Mouse (Mus musculus): Measurements from ENCODE around the gene Schip1. TPM values are rescaled to one million over a fixed set of nuclear protein-coding genes. Genes with fewer than 3 reads are reported as not detected.

The Schip1 gene
- polyA plus RNA-seq, 1 experiment from 2014 or later: 188 TPM

DNA sequence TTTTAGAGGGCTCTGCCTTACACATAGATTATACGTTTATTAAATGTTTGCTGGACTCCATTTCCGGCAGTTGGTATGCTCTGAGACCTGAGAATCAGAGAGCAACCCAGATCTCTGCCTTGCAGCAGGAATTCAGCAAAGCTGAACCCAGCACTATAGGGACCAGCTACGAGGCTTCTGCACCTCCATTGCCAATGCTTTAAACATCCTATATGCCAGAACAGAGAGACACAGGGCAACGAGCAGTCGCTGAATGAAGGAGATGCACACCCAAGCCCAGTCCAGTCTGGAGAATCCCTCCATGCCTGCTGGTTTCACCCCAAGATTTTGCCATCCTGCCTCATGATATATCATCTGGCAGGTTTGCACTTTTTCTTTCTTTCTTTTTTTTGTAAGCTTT is 512.3 kb downstream of the Schip1 start:
- WGBS: 52% methylated on average over 5 of the region's 5 CpGs
- Histone ChIP-seq H3K4me3 (ENCODE audit: low read depth, low read length) (no peak overlapping the region), H3K36me3 (ENCODE audit: control insufficient read depth, insufficient read depth, low read length) (no peaks in the 10 kb centered on the region)

DNA sequence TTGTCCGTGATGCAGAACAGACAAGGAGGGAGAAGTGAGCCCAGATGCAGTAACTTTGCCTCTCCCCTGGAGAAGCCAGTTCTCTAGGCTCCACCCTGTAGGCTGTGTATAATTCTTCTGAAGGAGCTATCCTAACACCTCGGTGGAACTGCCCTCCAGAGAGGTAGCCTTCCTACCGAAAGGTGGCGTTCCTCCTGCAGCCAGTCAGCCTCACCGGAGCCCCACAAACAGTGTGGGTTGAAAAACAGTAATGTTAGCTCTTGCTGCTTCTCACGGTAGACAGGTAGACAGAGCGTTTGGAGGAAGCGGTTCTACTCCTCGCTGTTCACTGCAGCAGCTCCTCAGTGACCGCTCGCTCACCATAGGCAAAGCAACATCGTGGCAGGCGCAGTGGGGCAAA is 517.0 kb downstream of the Schip1 start:
- Histone ChIP-seq H3K4me3 (ENCODE audit: low read depth, low read length) (no peak overlapping the region), H3K9ac (replicated peaks; ENCODE audit: low read depth, low read length) (no peak overlapping the region), H3K9me3 (ENCODE audit: control insufficient read depth, low read length) (no peaks in the 10 kb centered on the region), H3K27me3 (ENCODE audit: control insufficient read depth, insufficient read depth, low read length) (no peaks in the 10 kb centered on the region), H3K36me3 (ENCODE audit: control insufficient read depth, insufficient read depth, low read length) (no peaks in the 10 kb centered on the region), H3K4me2 (ENCODE audit: low read depth, low read length) (no peak overlapping the region), H3K4me1 (ENCODE audit: control insufficient read depth, insufficient read depth, low read length) (peaks cover 40% of the 10 kb centered on the region), H3K27ac (ENCODE audit: low read depth, low read length) (no peak overlapping the region)
- ATAC-seq (ENCODE audit: low read depth): no peak
- 62% methylated on average over 13 of the region's 13 CpGs for WGBS

More for the DNA sequence above, 512.3 kb downstream of the Schip1 start:
- Histone ChIP-seq H3K4me1 (ENCODE audit: control insufficient read depth, insufficient read depth, low read length) (peaks cover 40% of the 10 kb centered on the region), H3K27me3 (ENCODE audit: control insufficient read depth, insufficient read depth, low read length) (no peaks in the 10 kb centered on the region), H3K4me2 (ENCODE audit: low read depth, low read length) (peak overlapping the region; percentile 64; the same call in 1 of the 2 replicates), H3K9me3 (ENCODE audit: control insufficient read depth, low read length) (no peaks in the 10 kb centered on the region), H3K9ac (replicated peaks; ENCODE audit: low read depth, low read length) (no peak overlapping the region), H3K27ac (ENCODE audit: low read depth, low read length) (peak overlapping the region; percentile 73)
- no peak for ATAC-seq (ENCODE audit: low read depth)

DNA sequence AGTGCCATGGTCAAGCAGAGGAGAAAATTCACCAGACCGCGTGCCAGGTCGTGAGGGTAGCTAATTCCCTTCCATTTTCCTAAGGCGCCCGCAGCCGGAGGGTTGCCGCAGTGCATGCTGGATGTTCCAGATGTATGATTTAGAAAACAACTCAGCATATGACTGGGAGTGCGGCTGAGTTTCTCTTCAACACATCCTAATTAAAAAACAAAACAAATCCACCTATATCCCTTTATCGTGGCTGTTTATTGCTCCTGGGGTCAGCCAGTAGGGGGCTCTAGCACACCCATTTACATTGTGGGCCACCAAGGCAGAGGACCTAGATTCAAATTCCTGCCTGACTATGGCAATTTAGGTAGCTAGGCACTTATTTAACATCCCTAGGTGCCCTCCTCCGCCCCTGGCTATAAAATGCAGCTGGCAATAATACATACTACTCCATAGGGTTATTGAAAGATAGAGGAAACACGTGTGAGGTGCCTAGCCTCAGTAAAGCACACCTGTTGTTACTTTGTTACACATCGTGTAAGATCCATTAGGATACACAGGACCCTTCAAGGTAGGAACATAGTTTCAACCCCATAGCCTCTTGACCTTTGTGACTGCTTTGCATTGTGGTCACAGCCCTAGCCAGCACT is 517.6 kb downstream of the Schip1 start:
- Histone ChIP-seq H3K4me3 (ENCODE audit: low read depth, low read length) (no peak overlapping the region), H3K27me3 (ENCODE audit: control insufficient read depth, insufficient read depth, low read length) (no peaks in the 10 kb centered on the region), H3K4me2 (ENCODE audit: low read depth, low read length) (0 out of 2 replicates have a peak overlapping the region, but pooled peaks have one; percentile 6), H3K27ac (ENCODE audit: low read depth, low read length) (peak overlapping the region; percentile 36; the same call in 1 of the 2 replicates), H3K36me3 (ENCODE audit: control insufficient read depth, insufficient read depth, low read length) (no peaks in the 10 kb centered on the region), H3K9me3 (ENCODE audit: control insufficient read depth, low read length) (no peaks in the 10 kb centered on the region), H3K4me1 (ENCODE audit: control insufficient read depth, insufficient read depth, low read length) (peaks cover 36% of the 10 kb centered on the region), H3K9ac (replicated peaks; ENCODE audit: low read depth, low read length) (no peak overlapping the region)
- 67% methylated on average over 12 of the region's 12 CpGs for WGBS
- ATAC-seq (ENCODE audit: low read depth): no peak

- H3K4me1 ChIP-seq (ENCODE audit: control insufficient read depth, insufficient read depth, low read length): peaks cover 45% of the 10 kb centered on the region
- H3K27me3 ChIP-seq (ENCODE audit: control insufficient read depth, insufficient read depth, low read length): no peaks in the 10 kb centered on the region
- ATAC-seq (ENCODE audit: low read depth): no peak
- H3K4me3 ChIP-seq (ENCODE audit: low read depth, low read length): no peak overlapping the region
- no peak overlapping the region for H3K9ac ChIP-seq (replicated peaks; ENCODE audit: low read depth, low read length)
- H3K36me3 ChIP-seq (ENCODE audit: control insufficient read depth, insufficient read depth, low read length): no peaks in the 10 kb centered on the region
- no peaks in the 10 kb centered on the region for H3K9me3 ChIP-seq (ENCODE audit: control insufficient read depth, low read length)
- H3K27ac ChIP-seq (ENCODE audit: low read depth, low read length): peak overlapping the region; percentile 76
- H3K4me2 ChIP-seq (ENCODE audit: low read depth, low read length): peak overlapping the region; percentile 24; the same call in 1 of the 2 replicates
- WGBS: 6% methylated on average over 14 of the region's 14 CpGs
These were observed 518.6 kb downstream of the Schip1 start for GRCm38 (mm10) chr3:68583031-68583693.

- WGBS: 21% methylated on average over 13 of the region's 14 CpGs
- Histone ChIP-seq H3K9me3 (ENCODE audit: control insufficient read depth, low read length) (no peaks in the 10 kb centered on the region), H3K36me3 (ENCODE audit: control insufficient read depth, insufficient read depth, low read length) (no peaks in the 10 kb centered on the region), H3K27ac (ENCODE audit: low read depth, low read length) (peak overlapping the region; percentile 76), H3K9ac (replicated peaks; ENCODE audit: low read depth, low read length) (no peak overlapping the region), H3K4me2 (ENCODE audit: low read depth, low read length) (peak overlapping the region; percentile 26), H3K27me3 (ENCODE audit: control insufficient read depth, insufficient read depth, low read length) (no peaks in the 10 kb centered on the region), H3K4me1 (ENCODE audit: control insufficient read depth, insufficient read depth, low read length) (peaks cover 45% of the 10 kb centered on the region), H3K4me3 (ENCODE audit: low read depth, low read length) (no peak overlapping the region)
- peak; percentile 74 for ATAC-seq (ENCODE audit: low read depth)
These were observed 519.3 kb downstream of the Schip1 start for GRCm38 (mm10) chr3:68583771-68584511.

DNA sequence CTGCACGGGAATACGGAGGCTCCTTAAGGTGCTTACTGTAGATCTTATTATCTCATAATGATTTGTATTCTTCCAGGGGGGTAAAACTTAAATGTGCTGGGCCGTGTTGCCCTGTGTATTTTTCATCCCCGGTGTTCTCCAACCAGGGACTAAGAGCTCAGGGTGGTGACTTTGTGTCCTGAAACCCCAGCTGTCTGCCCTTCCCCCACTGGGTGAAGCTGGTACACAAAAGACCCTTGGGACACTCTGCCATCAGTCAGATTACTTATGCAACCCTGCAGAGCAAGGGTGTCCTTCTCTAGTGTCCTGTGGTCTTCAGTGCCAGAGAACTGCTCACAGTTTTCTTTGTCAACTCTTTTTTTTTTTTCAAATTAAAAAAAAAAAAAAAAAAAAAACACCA is 520.6 kb downstream of the Schip1 start:
- Histone ChIP-seq H3K9ac (replicated peaks; ENCODE audit: low read depth, low read length) (no peak overlapping the region), H3K36me3 (ENCODE audit: control insufficient read depth, insufficient read depth, low read length) (no peaks in the 10 kb centered on the region), H3K9me3 (ENCODE audit: control insufficient read depth, low read length) (no peaks in the 10 kb centered on the region), H3K4me3 (ENCODE audit: low read depth, low read length) (no peak overlapping the region), H3K27ac (ENCODE audit: low read depth, low read length) (no peak overlapping the region), H3K4me1 (ENCODE audit: control insufficient read depth, insufficient read depth, low read length) (peaks cover 44% of the 10 kb centered on the region), H3K4me2 (ENCODE audit: low read depth, low read length) (no peak overlapping the region), H3K27me3 (ENCODE audit: control insufficient read depth, insufficient read depth, low read length) (no peaks in the 10 kb centered on the region)
- WGBS: 56% methylated on average over 4 of the region's 4 CpGs
- ATAC-seq (ENCODE audit: low read depth): no peak

DNA sequence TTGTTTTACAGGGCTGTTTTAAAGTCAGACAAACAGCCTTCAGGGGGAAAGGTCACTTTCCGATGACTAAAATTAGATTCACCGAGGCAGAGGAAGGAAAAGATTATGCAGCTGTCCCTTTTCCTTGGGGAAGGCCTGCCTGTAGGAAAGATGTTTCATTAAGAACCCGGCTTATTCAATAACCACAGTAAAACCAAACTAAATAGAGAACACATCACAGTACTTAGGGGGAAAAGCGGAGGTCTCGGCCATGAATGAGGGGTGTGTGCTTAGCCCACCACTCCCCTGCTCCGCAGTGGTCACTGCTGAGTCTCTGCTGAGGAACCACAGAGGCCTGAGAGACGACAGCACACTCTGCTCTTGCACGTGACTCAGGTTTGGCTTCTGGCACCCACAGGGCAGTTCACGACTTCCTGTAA is 522.1 kb downstream of the Schip1 start:
- Histone ChIP-seq H3K36me3 (ENCODE audit: control insufficient read depth, insufficient read depth, low read length) (no peaks in the 10 kb centered on the region), H3K9ac (replicated peaks; ENCODE audit: low read depth, low read length) (no peak overlapping the region), H3K27ac (ENCODE audit: low read depth, low read length) (no peak overlapping the region), H3K27me3 (ENCODE audit: control insufficient read depth, insufficient read depth, low read length) (no peaks in the 10 kb centered on the region), H3K4me3 (ENCODE audit: low read depth, low read length) (no peak overlapping the region), H3K9me3 (ENCODE audit: control insufficient read depth, low read length) (no peaks in the 10 kb centered on the region), H3K4me1 (ENCODE audit: control insufficient read depth, insufficient read depth, low read length) (peaks cover 47% of the 10 kb centered on the region), H3K4me2 (ENCODE audit: low read depth, low read length) (no peak overlapping the region)
- ATAC-seq (ENCODE audit: low read depth): no peak
- WGBS: 18% methylated on average over 9 of the region's 9 CpGs

GRCm38 (mm10) chr3:68587567-68588245 is 523.1 kb downstream of the Schip1 start:
- peak; percentile 28; the same call in 1 of the 2 replicates for ATAC-seq (ENCODE audit: low read depth)
- Histone ChIP-seq H3K4me3 (ENCODE audit: low read depth, low read length) (no peak overlapping the region), H3K27me3 (ENCODE audit: control insufficient read depth, insufficient read depth, low read length) (no peaks in the 10 kb centered on the region), H3K36me3 (ENCODE audit: control insufficient read depth, insufficient read depth, low read length) (no peaks in the 10 kb centered on the region), H3K4me1 (ENCODE audit: control insufficient read depth, insufficient read depth, low read length) (peaks cover 39% of the 10 kb centered on the region), H3K4me2 (ENCODE audit: low read depth, low read length) (no peak overlapping the region), H3K27ac (ENCODE audit: low read depth, low read length) (peak overlapping the region; percentile 71; the same call in 1 of the 2 replicates), H3K9me3 (ENCODE audit: control insufficient read depth, low read length) (no peaks in the 10 kb centered on the region), H3K9ac (replicated peaks; ENCODE audit: low read depth, low read length) (no peak overlapping the region)
- 23% methylated on average over 10 of the region's 10 CpGs for WGBS
